Mouse (Mus musculus): ENCODE measurements around the gene Olfr1158. TPM values are rescaled to one million over a fixed set of nuclear protein-coding genes. Genes with fewer than 3 reads are reported as not detected.

Olfr1158 gene
- total RNA-seq (2023), result not detected

GRCm38 (mm10) chr2:87989813-87990212 lies at the start of gene Olfr1158:
Gene Olfr1158 (plus strand): TSS chr2:87990113.

GRCm38 (mm10) chr2:87945037-87945436 lies 44.9 kb upstream of the Olfr1158 start, which contains the start of gene Olfr1155:
Gene Olfr1155 (minus strand): TSS chr2:87945137.

GRCm38 (mm10) chr2:87953000-87953399 lies 36.9 kb upstream of the Olfr1158 start, which contains the start of gene Olfr1156:
Gene Olfr1156 (minus strand): TSS chr2:87953100.

GRCm38 (mm10) chr2:87968199-87968598 lies 21.7 kb upstream of the Olfr1158 start, which contains the start of gene Olfr1157:
Gene Olfr1157 (minus strand): TSS chr2:87968299.

GRCm38 (mm10) chr2:87974563-87974962 lies 15.3 kb upstream of the Olfr1158 start, which contains the start of gene Olfr74:
Gene Olfr74 (minus strand): TSS chr2:87974663.

GRCm38 (mm10) chr2:88007515-88008318 lies 17.8 kb downstream of the Olfr1158 start, which contains the start of gene Olfr1160:
Gene Olfr1160 (minus strand): TSS chr2:88008268.

GRCm38 (mm10) chr2:88022474-88022873 lies 32.6 kb downstream of the Olfr1158 start, which contains the start of gene Olfr1161:
Gene Olfr1161 (plus strand): TSS chr2:88022774.

GRCm38 (mm10) chr2:88037599-88037998 lies 47.7 kb downstream of the Olfr1158 start, which contains the start of gene Olfr73:
Gene Olfr73 (minus strand): TSS chr2:88037699.

Other genes starting within 250 kb of the Olfr1158 start
- gene Olfr1140, start 246.4 kb upstream of the Olfr1158 start, total RNA-seq (2023), result not detected
- gene Olfr1141, start 236.1 kb upstream of the Olfr1158 start, total RNA-seq (2023), result not detected
- not detected for gene Olfr152, start 210.6 kb upstream of the Olfr1158 start, total RNA-seq (2023)
- not detected for gene Olfr1143, start 189.5 kb upstream of the Olfr1158 start, total RNA-seq (2023)
- gene Olfr1145, start 180.3 kb upstream of the Olfr1158 start, total RNA-seq (2023), result not detected
- gene Olfr1148, start 159.6 kb upstream of the Olfr1158 start, total RNA-seq (2023), result not detected
- gene Olfr1150-ps1, start 146.1 kb upstream of the Olfr1158 start, total RNA-seq (2023), result not detected
- not detected for gene Olfr1151, start 134.3 kb upstream of the Olfr1158 start, total RNA-seq (2023)
- not detected for gene Olfr1152, start 123.6 kb upstream of the Olfr1158 start, total RNA-seq (2023)
- gene Olfr1153, start 95.2 kb upstream of the Olfr1158 start, total RNA-seq (2023), result not detected
- gene Olfr1154, start 84.9 kb upstream of the Olfr1158 start, total RNA-seq (2023), result not detected
- not detected for gene Olfr1155, start 45.0 kb upstream of the Olfr1158 start, total RNA-seq (2023)
- gene Olfr1156, start 37.0 kb upstream of the Olfr1158 start, total RNA-seq (2023), result not detected
- gene Olfr1157, start 21.8 kb upstream of the Olfr1158 start, total RNA-seq (2023), result not detected
- gene Olfr74, start 15.4 kb upstream of the Olfr1158 start, total RNA-seq (2023), result not detected
- gene Olfr1160, start 18.2 kb downstream of the Olfr1158 start, total RNA-seq (2023), result not detected
- gene Olfr1161, start 32.7 kb downstream of the Olfr1158 start, total RNA-seq (2023), result not detected
- gene Olfr73, start 47.6 kb downstream of the Olfr1158 start, total RNA-seq (2023), result not detected
- not detected for gene Olfr1162, start 61.0 kb downstream of the Olfr1158 start, total RNA-seq (2023)
- gene Olfr1163, start 81.7 kb downstream of the Olfr1158 start, total RNA-seq (2023), result not detected
- gene Olfr1164, start 103.9 kb downstream of the Olfr1158 start, total RNA-seq (2023), result not detected
- not detected for gene Olfr1166, start 138.2 kb downstream of the Olfr1158 start, total RNA-seq (2023)
- gene Olfr1167, start 165.1 kb downstream of the Olfr1158 start, total RNA-seq (2023), result not detected
- not detected for gene Olfr1168, start 191.8 kb downstream of the Olfr1158 start, total RNA-seq (2023)
- gene Olfr1170, start 238.2 kb downstream of the Olfr1158 start, total RNA-seq (2023), result not detected

Measured in neutrophil, adult 59 days (primary cell).